Mouse (Mus musculus) liver, embryonic 13.5 days (tissue): Measurements from ENCODE around the gene Cldnd1. TPM values are rescaled to one million over a fixed set of nuclear protein-coding genes. Genes with fewer than 3 reads are reported as not detected.

Experiments
- ATAC-seq: fragments of 200-750 bp; cut with Nextera tagmentation; 2 replicates; pipeline ENCODE4 v1.8.0; 2017; ENCODE audit warnings: low read depth, mild to moderate bottlenecking, moderate number of reproducible peaks, moderate library complexity
- DNase-seq: peaks from one replicate; pipeline ENCODE4 v3.0.0; 2022
- H3K27ac ChIP-seq: fragments of 300-500 bp; sonication (generic); 2 replicates; pipeline ENCODE4 v1.5.1; 2015; ENCODE audit warnings: moderate library complexity, mild to moderate bottlenecking, inconsistent platforms
- H3K27me3 ChIP-seq: fragments of 300-500 bp; sonication (generic); 2 replicates; pipeline ENCODE4 v1.6.1; 2015; ENCODE audit warnings: mild to moderate bottlenecking, inconsistent platforms
- H3K36me3 ChIP-seq: fragments of 300-500 bp; sonication (generic); 2 replicates; pipeline ENCODE4 v1.6.1; 2015; ENCODE audit warnings: mild to moderate bottlenecking, inconsistent platforms
- H3K4me1 ChIP-seq: fragments of 300-500 bp; sonication (generic); replicated peaks from 2 replicates; pipeline ENCODE4 v1.6.1; 2015; ENCODE audit warnings: inconsistent platforms
- H3K4me2 ChIP-seq: fragments of 300-500 bp; sonication (generic); 2 replicates; pipeline ENCODE4 v1.6.1; 2015; ENCODE audit warnings: inconsistent platforms, mild to moderate bottlenecking, moderate library complexity
- H3K4me3 ChIP-seq: fragments of 300-500 bp; sonication (generic); replicated peaks from 2 replicates; pipeline ENCODE4 v1.5.1; 2015; ENCODE audit warnings: mild to moderate bottlenecking, inconsistent platforms
- H3K9ac ChIP-seq: fragments of 300-500 bp; sonication (generic); 2 replicates; pipeline ENCODE4 v1.6.1; 2015; ENCODE audit warnings: mild to moderate bottlenecking, inconsistent platforms
- H3K9me3 ChIP-seq: fragments of 300-500 bp; sonication (generic); replicated peaks from 2 replicates; pipeline ENCODE4 v1.6.1; 2016; ENCODE audit warnings: inconsistent platforms
- WGBS: fragments of 180-500 bp; shearing (Covaris S2); methylation state at CpG from one replicate; pipeline ENCODE4 v1.1.7; 2015; ENCODE audit not compliant: insufficient replicate concordance; 5-methylcytosine and 5-hydroxymethylcytosine counted together
- polyA plus RNA-seq: library from polyadenylated mRNA; unstranded; fragments of >200 nt; fragmentation: Nextera tagmentation; extraction: Ambion mirVana; gene quantifications from 2 replicates; pipeline ENCODE4 v1.2.1, GENCODE M21; 2015

The Cldnd1 gene
- polyA plus RNA-seq, 1 experiment from 2014 or later, result 32.9 TPM

DNA sequence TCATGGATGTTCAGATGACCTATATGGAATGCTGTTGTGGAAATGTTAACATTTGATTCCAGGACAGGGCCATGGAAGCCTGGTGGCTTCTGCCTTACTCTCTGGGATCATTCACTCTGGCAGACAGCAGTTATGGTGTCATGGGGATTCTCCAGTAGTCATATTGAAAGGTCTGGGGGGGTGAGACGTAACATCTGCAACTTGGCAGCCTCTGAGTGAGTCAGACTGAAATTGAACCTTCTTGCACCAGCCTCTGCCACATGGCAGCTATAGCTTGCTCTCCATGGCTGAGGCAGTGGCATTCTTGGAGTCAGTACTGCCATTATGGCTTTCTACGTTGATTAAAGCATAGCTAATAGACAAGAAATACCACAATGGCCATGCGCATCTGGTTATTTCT, 30.9 kb upstream of the Cldnd1 start:
- DNase-seq (no peak), ATAC-seq (no peak)
- Histone ChIP-seq H3K4me1 (no peaks in the 10 kb centered on the region), H3K27ac (no peak overlapping the region), H3K36me3 (no peaks in the 10 kb centered on the region), H3K9ac (no peak overlapping the region), H3K27me3 (no peaks in the 10 kb centered on the region), H3K4me2 (no peak overlapping the region), H3K9me3 (no peaks in the 10 kb centered on the region), H3K4me3 (no peak overlapping the region)
- 70% methylated on average over 3 of the region's 3 CpGs for WGBS

- no peaks in the 10 kb centered on the region for H3K36me3 ChIP-seq
- no peaks in the 10 kb centered on the region for H3K4me1 ChIP-seq
- no peaks in the 10 kb centered on the region for H3K9me3 ChIP-seq
- H3K4me2 ChIP-seq, result no peak overlapping the region
- ATAC-seq (no peak), DNase-seq (no peak)
- no peak overlapping the region for H3K9ac ChIP-seq
- H3K4me3 ChIP-seq, result no peak overlapping the region
- no peaks in the 10 kb centered on the region for H3K27me3 ChIP-seq
- no peak overlapping the region for H3K27ac ChIP-seq
- WGBS, result 87% methylated on average over 1 of the region's 1 CpGs
These were observed 30.4 kb upstream of the Cldnd1 start for GRCm38 (mm10) chr16:58697261-58697660.

- H3K9me3 ChIP-seq, result no peaks in the 10 kb centered on the region
- ATAC-seq (no peak), DNase-seq (no peak)
- H3K36me3 ChIP-seq, result no peaks in the 10 kb centered on the region
- H3K27me3 ChIP-seq, result no peaks in the 10 kb centered on the region
- no peak overlapping the region for H3K9ac ChIP-seq
- 74% methylated on average over 6 of the region's 6 CpGs for WGBS
- H3K4me1 ChIP-seq, result no peaks in the 10 kb centered on the region
- H3K27ac ChIP-seq, result no peak overlapping the region
- no peak overlapping the region for H3K4me2 ChIP-seq
- H3K4me3 ChIP-seq, result no peak overlapping the region
These were observed 27.5 kb upstream of the Cldnd1 start for GRCm38 (mm10) chr16:58700174-58700573.

GRCm38 (mm10) chr16:58700816-58701424, 26.8 kb upstream of the Cldnd1 start:
- Histone ChIP-seq H3K4me1 (no peaks in the 10 kb centered on the region), H3K27ac (no peak overlapping the region), H3K36me3 (no peaks in the 10 kb centered on the region), H3K4me3 (no peak overlapping the region), H3K4me2 (no peak overlapping the region), H3K9ac (no peak overlapping the region), H3K9me3 (no peaks in the 10 kb centered on the region), H3K27me3 (no peaks in the 10 kb centered on the region)
- ATAC-seq (no peak), DNase-seq (no peak)
- 64% methylated on average over 12 of the region's 12 CpGs for WGBS

DNA sequence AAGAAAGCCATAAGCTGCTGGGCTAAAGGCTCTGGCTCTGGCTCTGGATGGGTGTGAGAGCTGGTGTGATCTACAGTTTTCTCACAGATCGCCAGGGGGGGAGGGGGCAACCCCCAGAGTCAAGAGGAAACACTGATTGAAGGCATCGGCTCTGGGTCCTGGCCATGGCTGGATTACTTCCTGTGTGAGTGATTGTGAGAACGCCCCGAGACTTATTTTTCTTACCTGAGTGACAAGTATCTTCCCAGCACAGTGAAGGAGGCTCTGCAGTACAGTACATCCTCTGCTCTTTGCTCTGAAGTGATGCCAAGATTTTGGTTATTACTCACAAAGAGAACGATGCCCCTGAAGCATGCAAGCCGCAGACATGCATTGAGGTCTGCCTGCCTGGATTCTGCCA, 25.9 kb upstream of the Cldnd1 start:
- Histone ChIP-seq H3K9me3 (no peaks in the 10 kb centered on the region), H3K4me3 (no peak overlapping the region), H3K27me3 (no peaks in the 10 kb centered on the region), H3K27ac (no peak overlapping the region), H3K4me2 (no peak overlapping the region), H3K36me3 (no peaks in the 10 kb centered on the region), H3K9ac (no peak overlapping the region), H3K4me1 (no peaks in the 10 kb centered on the region)
- DNase-seq (no peak), ATAC-seq (no peak)
- WGBS, result 39% methylated on average over 6 of the region's 6 CpGs

- Histone ChIP-seq H3K4me3 (no peak overlapping the region), H3K4me2 (no peak overlapping the region), H3K9ac (no peak overlapping the region), H3K27ac (no peak overlapping the region), H3K4me1 (no peaks in the 10 kb centered on the region), H3K9me3 (no peaks in the 10 kb centered on the region), H3K36me3 (no peaks in the 10 kb centered on the region), H3K27me3 (no peaks in the 10 kb centered on the region)
- WGBS, result 64% methylated on average over 10 of the region's 10 CpGs
- DNase-seq, result no peak
- ATAC-seq, result no peak
These were observed 25.3 kb upstream of the Cldnd1 start for GRCm38 (mm10) chr16:58702329-58702932.

- ATAC-seq, result no peak
These were observed 24.2 kb upstream of the Cldnd1 start for GRCm38 (mm10) chr16:58703382-58704124.

GRCm38 (mm10) chr16:58704999-58705398, 22.7 kb upstream of the Cldnd1 start:
- H3K4me3 ChIP-seq, result no peak overlapping the region

More at GRCm38 (mm10) chr16:58703382-58704124, 24.2 kb upstream of the Cldnd1 start:
- 27% methylated on average over 10 of the region's 10 CpGs for WGBS
- Histone ChIP-seq H3K4me1 (0 out of 2 replicates have a peak, but pooled peaks cover under 1% of the 10 kb centered on the region), H3K4me3 (no peak overlapping the region), H3K9ac (no peak overlapping the region), H3K4me2 (no peak overlapping the region), H3K27me3 (no peaks in the 10 kb centered on the region), H3K27ac (no peak overlapping the region), H3K9me3 (no peaks in the 10 kb centered on the region), H3K36me3 (no peaks in the 10 kb centered on the region)
- no peak for DNase-seq

DNA sequence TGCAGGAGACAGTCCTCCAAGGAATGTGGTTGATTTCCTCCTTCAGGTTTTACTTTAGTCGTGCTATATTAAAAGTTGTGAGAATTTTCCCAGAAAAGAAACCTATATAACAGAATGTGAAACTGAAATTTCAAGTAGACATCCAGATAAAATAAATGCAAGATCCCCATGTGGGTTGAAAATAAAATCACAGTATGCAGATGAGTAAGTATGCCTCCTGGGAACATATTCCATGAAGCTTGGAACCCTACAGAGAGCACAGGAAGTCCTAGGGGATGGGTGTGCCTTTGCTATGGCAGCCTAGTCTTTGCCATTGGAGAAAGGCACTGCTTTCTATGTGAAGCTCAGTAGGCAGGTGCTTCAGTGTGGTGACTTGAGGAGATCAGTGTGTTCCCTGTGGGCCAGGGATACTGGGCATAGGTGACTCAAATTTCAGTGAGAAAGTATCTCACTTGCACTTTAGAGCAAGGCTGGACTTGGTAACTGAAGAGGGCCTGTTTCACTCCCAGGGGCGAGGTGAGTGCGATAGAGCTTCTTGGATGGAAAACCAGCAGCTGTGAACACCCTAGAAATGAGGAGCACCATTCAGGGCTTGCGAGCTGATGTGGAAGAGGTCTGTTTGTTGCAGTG, 20.3 kb upstream of the Cldnd1 start:
- no peak overlapping the region for H3K9ac ChIP-seq
- ATAC-seq (no peak), DNase-seq (no peak)
- 83% methylated on average over 4 of the region's 4 CpGs for WGBS
- H3K4me3 ChIP-seq, result no peak overlapping the region
- no peaks in the 10 kb centered on the region for H3K27me3 ChIP-seq
- no peaks in the 10 kb centered on the region for H3K36me3 ChIP-seq
- no peak overlapping the region for H3K27ac ChIP-seq
- H3K4me2 ChIP-seq, result no peak overlapping the region
- H3K4me1 ChIP-seq, result 0 out of 2 replicates have a peak, but pooled peaks cover 4% of the 10 kb centered on the region
- H3K9me3 ChIP-seq, result no peaks in the 10 kb centered on the region

More at GRCm38 (mm10) chr16:58704999-58705398, 22.7 kb upstream of the Cldnd1 start:
- Histone ChIP-seq H3K36me3 (no peaks in the 10 kb centered on the region), H3K9me3 (no peaks in the 10 kb centered on the region), H3K4me1 (0 out of 2 replicates have a peak, but pooled peaks cover 4% of the 10 kb centered on the region), H3K9ac (no peak overlapping the region), H3K27me3 (no peaks in the 10 kb centered on the region), H3K27ac (no peak overlapping the region), H3K4me2 (no peak overlapping the region)
- no peak for ATAC-seq
- no peak for DNase-seq

DNA sequence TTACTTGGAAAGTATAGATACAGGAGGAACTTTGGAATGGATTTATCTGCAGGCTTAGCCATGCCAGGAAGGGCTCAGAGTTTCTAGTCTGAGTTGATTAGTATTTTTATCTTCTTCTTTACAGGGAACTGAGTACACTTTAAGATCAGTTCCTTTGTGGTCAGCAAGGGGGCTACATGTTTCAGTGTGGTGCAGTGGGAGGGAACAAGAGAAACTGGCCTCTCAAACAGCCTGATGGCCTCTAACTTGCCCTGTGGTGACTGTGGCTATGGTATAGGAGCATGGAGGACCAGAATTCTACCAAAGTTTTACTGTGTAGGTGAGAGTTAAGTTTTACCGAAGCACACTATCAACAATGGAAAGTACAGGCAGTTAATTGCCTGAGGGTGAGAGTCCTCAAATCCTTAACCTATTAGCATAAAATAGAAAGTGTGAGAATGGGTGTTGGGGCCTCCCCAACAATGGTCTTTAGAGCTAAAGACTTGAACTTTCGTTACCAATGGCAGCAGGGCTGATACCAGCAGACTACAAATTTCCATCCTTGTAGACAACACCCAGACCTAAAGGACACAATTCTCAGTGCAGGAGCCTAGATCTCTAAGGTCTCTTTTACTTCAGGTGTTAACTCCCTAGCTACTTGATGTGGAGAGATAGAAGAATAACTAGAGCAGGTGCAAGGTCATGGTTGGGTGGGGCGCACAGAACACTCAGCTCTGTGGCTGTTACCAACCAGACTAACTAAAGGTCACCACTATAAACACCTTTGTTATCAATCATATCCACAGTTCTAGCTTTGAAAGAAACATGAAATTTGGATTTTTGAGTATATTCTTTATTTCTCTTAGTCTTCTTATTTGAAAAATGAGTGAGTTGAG, 18.9 kb upstream of the Cldnd1 start:
- WGBS, result 73% methylated on average over 3 of the region's 3 CpGs
- no peak overlapping the region for H3K4me2 ChIP-seq
- H3K27ac ChIP-seq, result no peak overlapping the region
- H3K27me3 ChIP-seq, result no peaks in the 10 kb centered on the region
- H3K36me3 ChIP-seq, result no peaks in the 10 kb centered on the region
- ATAC-seq (no peak), DNase-seq (no peak)
- H3K4me1 ChIP-seq, result 0 out of 2 replicates have a peak, but pooled peaks cover 4% of the 10 kb centered on the region
- H3K4me3 ChIP-seq, result no peak overlapping the region
- no peak overlapping the region for H3K9ac ChIP-seq
- no peaks in the 10 kb centered on the region for H3K9me3 ChIP-seq

DNA sequence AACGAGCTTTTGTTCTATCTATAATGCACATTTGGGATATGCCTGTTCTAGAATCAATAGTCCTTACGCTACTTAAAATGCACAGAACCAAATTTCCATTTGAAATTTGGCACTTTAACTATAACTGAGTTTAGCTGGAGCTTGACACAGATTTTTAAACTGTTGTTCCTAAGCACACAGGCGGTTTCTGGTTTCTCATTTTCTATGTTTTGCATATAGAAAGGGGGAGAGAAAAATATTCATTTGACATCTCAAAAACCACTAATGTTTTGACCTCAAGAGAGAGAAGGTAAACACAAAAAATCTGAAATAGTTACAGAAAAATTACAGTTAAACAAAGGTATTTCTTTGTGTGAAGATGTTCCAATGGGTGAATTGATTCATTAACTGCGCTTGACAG, 18.2 kb upstream of the Cldnd1 start:
- Histone ChIP-seq H3K4me3 (no peak overlapping the region), H3K4me2 (no peak overlapping the region), H3K27ac (no peak overlapping the region), H3K4me1 (0 out of 2 replicates have a peak, but pooled peaks cover 4% of the 10 kb centered on the region), H3K9ac (no peak overlapping the region), H3K9me3 (no peaks in the 10 kb centered on the region), H3K27me3 (no peaks in the 10 kb centered on the region), H3K36me3 (no peaks in the 10 kb centered on the region)
- ATAC-seq, result no peak
- no peak for DNase-seq
- WGBS, result 73% methylated on average over 4 of the region's 4 CpGs
